Mouse (Mus musculus): ENCODE measurements around the gene Sdccag8. TPM values are rescaled to one million over a fixed set of nuclear protein-coding genes. Genes with fewer than 3 reads are reported as not detected.
A peak's percentile ranks its signal among the peaks of the same experiment; 100 is the strongest.

The Sdccag8 gene
- polyA plus RNA-seq, 1 experiment from 2014 or later = 11.5 TPM

DNA sequence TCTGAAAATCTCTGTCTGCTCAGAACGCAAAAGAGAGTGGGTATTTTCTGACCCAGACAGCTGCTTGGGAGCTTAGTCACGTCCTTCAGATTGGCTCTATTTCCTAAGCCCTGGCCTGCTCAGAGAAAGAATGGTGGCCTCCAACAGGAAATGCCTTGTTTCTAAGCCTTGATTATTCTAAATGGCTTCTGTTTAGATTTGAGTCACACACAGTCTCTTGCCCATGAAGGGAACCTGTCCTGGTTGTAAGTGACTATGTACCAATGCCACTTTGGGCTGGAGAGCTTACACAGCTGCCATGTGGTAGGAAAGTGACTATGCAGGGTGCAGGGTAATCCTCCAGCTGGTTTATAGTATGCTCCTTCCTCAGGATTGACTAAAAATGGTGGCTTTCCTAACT lies 199.9 kb downstream of the Sdccag8 start:
- no peaks in the 10 kb centered on the region for H3K9me3 ChIP-seq
- no peaks in the 10 kb centered on the region for H3K36me3 ChIP-seq
- no peak overlapping the region for H3K9ac ChIP-seq (replicated peaks)
- peak overlapping the region; percentile 45; the same call in 1 of the 2 replicates for H3K27ac ChIP-seq
- H3K4me1 ChIP-seq (replicated peaks) = peaks cover 30% of the 10 kb centered on the region
- H3K4me2 ChIP-seq = no peak overlapping the region
- no peak overlapping the region for H3K4me3 ChIP-seq (replicated peaks)
- no peaks in the 10 kb centered on the region for H3K27me3 ChIP-seq
- 59% methylated on average over 2 of the region's 2 CpGs for WGBS
- no peak for ATAC-seq (ENCODE audit: insufficient number of reproducible peaks, insufficient read depth, low FRiP score, low TSS enrichment, low read depth)

DNA sequence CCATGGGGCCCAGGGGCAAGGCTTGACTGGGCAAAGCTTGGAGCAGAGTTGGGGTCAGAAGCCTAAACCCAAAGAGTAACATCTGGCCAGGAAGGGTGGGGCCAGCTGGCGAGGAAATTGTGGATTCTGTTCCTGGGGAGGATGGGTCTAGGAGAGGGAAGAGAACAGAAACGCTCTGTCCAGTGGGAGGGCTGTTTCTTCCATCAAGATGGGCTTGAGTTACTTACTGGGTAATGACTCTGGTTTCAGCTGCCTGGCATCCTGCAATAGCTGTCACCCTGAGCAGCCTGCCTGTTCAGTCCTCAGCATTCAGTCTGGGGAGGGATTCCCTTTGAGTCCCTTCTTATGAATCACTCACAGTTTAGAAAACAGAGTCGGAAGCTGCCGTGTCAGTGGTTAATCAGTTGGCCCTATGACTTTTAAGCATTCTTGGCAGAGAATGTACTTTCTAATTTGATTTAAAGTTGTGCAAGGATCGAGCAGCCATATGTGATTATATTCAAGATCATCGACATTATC lies 200.5 kb downstream of the Sdccag8 start:
- WGBS = 77% methylated on average over 6 of the region's 6 CpGs
- Histone ChIP-seq H3K9ac (replicated peaks) (no peak overlapping the region), H3K4me3 (replicated peaks) (no peak overlapping the region), H3K27ac (peak overlapping the region; percentile 45; the same call in 1 of the 2 replicates), H3K4me2 (no peak overlapping the region), H3K36me3 (no peaks in the 10 kb centered on the region), H3K9me3 (no peaks in the 10 kb centered on the region), H3K27me3 (no peaks in the 10 kb centered on the region), H3K4me1 (replicated peaks) (peaks cover 25% of the 10 kb centered on the region)
- ATAC-seq (ENCODE audit: insufficient number of reproducible peaks, insufficient read depth, low FRiP score, low TSS enrichment, low read depth) = no peak

DNA sequence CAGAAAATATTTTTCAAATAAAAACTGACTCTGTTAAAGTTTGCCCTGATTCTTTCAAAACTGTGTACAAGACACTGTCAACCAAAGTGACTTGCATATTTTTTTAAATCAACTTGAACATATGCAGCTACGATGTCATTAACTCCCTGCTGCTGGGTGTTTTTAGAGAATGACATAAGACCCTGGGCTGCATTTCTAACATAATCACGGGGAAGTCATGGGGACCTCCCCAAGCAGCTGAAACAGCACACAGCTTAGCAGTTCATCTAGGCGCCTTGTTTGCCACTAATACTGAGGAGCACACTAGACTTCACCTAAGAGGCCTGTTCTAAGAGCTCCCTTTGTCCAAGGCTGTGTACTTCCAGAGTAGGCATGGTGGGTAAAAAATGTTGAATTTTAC lies 201.5 kb downstream of the Sdccag8 start:
- ATAC-seq (ENCODE audit: insufficient number of reproducible peaks, insufficient read depth, low FRiP score, low TSS enrichment, low read depth) = no peak

DNA sequence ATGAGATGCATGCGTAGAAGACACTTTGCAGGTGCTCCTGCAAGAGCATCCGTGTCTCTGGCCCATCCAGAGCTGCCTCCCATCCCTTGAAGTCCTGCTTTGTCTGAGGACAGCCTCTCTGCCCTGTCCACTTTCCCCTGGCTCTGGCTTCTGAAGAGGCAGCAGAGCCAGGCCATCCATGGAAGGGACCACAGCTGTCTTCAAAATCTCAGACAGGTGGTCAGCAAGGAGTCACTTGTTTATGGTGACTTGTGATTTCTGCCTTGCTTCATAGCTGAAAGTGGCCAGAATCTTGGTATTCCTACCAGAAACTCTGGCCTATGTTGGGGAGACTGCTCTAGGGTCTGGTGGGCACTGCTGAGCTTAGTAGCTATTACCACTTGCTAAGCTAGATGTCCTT lies 202.3 kb downstream of the Sdccag8 start:
- H3K27ac ChIP-seq = no peak overlapping the region
- H3K9me3 ChIP-seq = no peaks in the 10 kb centered on the region
- no peak overlapping the region for H3K9ac ChIP-seq (replicated peaks)
- H3K4me2 ChIP-seq = no peak overlapping the region
- ATAC-seq (ENCODE audit: insufficient number of reproducible peaks, insufficient read depth, low FRiP score, low TSS enrichment, low read depth) = no peak
- no peak overlapping the region for H3K4me3 ChIP-seq (replicated peaks)
- 97% methylated on average over 2 of the region's 2 CpGs for whole genome bisulfite sequencing
- H3K27me3 ChIP-seq = no peaks in the 10 kb centered on the region
- H3K36me3 ChIP-seq = no peaks in the 10 kb centered on the region
- peaks cover 11% of the 10 kb centered on the region; the same call in 1 of the 2 replicates for H3K4me1 ChIP-seq (replicated peaks)

More for the DNA sequence above, 201.5 kb downstream of the Sdccag8 start:
- no peaks in the 10 kb centered on the region for H3K36me3 ChIP-seq
- H3K27ac ChIP-seq = no peak overlapping the region
- H3K9me3 ChIP-seq = no peaks in the 10 kb centered on the region
- no peaks in the 10 kb centered on the region for H3K27me3 ChIP-seq
- no peak overlapping the region for H3K4me3 ChIP-seq (replicated peaks)
- H3K9ac ChIP-seq (replicated peaks) = no peak overlapping the region
- 61% methylated on average over 3 of the region's 3 CpGs for WGBS
- peaks cover 17% of the 10 kb centered on the region for H3K4me1 ChIP-seq (replicated peaks)
- H3K4me2 ChIP-seq = no peak overlapping the region

DNA sequence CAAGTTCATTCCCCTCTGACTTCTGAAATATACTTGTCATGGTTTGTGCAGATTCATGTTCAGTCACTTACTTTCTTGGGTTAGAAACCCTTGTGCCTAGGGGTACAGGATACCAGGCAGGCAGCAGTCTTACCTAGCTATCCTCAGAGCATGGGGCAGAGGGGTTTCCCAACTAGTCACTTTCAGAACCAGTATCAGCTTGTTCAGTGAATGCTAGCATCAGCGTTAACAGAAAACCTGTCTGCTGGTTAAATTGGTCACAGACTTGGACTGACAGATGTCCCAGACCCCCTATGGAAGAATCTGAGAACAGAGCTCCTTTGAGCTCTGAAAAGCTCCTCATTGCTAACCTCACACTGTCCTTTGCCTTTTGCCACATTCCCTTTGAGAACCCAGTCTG lies 204.3 kb downstream of the Sdccag8 start:
- no peaks in the 10 kb centered on the region for H3K9me3 ChIP-seq
- no peak overlapping the region for H3K27ac ChIP-seq
- no peak overlapping the region for H3K9ac ChIP-seq (replicated peaks)
- no peaks in the 10 kb centered on the region for H3K27me3 ChIP-seq
- peaks cover 11% of the 10 kb centered on the region; the same call in 1 of the 2 replicates for H3K4me1 ChIP-seq (replicated peaks)
- peaks cover 13% of the 10 kb centered on the region for H3K36me3 ChIP-seq
- H3K4me3 ChIP-seq (replicated peaks) = no peak overlapping the region
- ATAC-seq (ENCODE audit: insufficient number of reproducible peaks, insufficient read depth, low FRiP score, low TSS enrichment, low read depth) = no peak
- WGBS = 84% methylated on average over 1 of the region's 1 CpGs
- H3K4me2 ChIP-seq = no peak overlapping the region

DNA sequence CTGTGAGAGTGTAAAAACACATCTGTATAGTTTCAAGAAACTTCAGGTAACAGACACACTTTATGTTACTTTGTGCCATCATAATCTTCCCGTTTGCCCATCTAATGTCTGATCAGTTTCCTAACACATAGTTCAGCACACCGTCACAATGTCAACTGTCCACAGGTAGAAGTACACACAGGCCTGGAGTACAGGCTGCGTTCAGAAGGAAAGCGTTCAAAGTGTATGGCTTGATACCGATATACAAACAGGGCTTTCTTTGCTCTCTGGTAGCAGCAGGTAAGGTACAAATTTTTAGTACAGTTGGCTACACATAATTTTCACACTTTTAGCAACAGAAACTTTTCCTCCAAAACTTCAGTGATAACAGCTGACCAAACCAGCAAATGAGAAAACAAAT lies 205.2 kb downstream of the Sdccag8 start:
- 93% methylated on average over 5 of the region's 5 CpGs for WGBS
- ATAC-seq (ENCODE audit: insufficient number of reproducible peaks, insufficient read depth, low FRiP score, low TSS enrichment, low read depth) = no peak
- Histone ChIP-seq H3K9ac (replicated peaks) (no peak overlapping the region), H3K27ac (no peak overlapping the region), H3K9me3 (no peaks in the 10 kb centered on the region), H3K27me3 (no peaks in the 10 kb centered on the region), H3K4me1 (replicated peaks) (peaks cover 6% of the 10 kb centered on the region; the same call in 1 of the 2 replicates), H3K36me3 (peaks cover 21% of the 10 kb centered on the region), H3K4me3 (replicated peaks) (no peak overlapping the region), H3K4me2 (no peak overlapping the region)

DNA sequence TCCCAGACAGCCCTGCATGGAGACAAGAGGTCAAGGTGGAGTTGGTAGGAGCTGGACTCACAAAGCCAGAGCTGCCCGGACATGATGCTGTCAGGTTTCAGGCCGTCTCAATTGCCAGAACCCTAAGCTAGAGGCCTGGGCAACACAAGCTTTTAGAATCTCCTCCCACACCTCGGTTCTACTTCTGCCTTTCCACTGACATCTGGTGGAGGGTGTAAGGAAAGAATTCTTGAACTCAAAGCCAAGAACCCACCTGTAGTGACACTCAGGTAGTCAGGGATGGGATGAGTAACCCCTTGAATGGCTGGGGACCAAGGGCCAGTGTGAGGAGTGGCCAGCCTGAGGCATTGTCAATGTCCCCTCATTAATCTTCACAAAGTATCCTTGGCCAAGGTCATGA lies 208.3 kb downstream of the Sdccag8 start:
- no peaks in the 10 kb centered on the region for H3K4me1 ChIP-seq (replicated peaks)
- no peak overlapping the region for H3K4me2 ChIP-seq
- no peaks in the 10 kb centered on the region for H3K9me3 ChIP-seq
- no peak overlapping the region for H3K9ac ChIP-seq (replicated peaks)
- whole genome bisulfite sequencing = 67% methylated on average over 3 of the region's 3 CpGs
- H3K36me3 ChIP-seq = peaks cover 33% of the 10 kb centered on the region
- no peaks in the 10 kb centered on the region for H3K27me3 ChIP-seq
- no peak for ATAC-seq (ENCODE audit: insufficient number of reproducible peaks, insufficient read depth, low FRiP score, low TSS enrichment, low read depth)
- H3K27ac ChIP-seq = no peak overlapping the region
- H3K4me3 ChIP-seq (replicated peaks) = no peak overlapping the region

DNA sequence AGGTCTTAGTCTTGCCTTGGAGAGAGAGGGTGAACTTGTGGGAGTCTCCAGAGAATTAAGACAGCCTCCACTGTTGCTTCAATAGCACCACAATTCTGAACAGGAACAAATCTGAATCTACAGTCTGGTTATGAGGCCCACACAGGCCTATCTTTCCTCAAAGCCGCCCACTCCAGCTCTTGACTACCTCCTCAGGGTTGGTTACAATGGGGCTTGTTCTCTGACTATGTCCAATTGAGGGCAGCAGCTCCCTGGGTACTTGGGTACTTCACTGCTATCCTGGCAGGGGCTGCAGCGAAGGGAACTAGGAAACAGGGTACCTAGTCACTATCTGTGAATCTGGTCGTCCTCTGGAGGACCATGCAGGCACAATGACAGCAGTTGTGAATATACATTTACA lies 213.2 kb downstream of the Sdccag8 start:
- WGBS = 83% methylated on average over 3 of the region's 3 CpGs
- Histone ChIP-seq H3K4me3 (replicated peaks) (no peak overlapping the region), H3K27ac (no peak overlapping the region), H3K9me3 (no peaks in the 10 kb centered on the region), H3K36me3 (peaks cover 35% of the 10 kb centered on the region), H3K9ac (replicated peaks) (no peak overlapping the region), H3K27me3 (no peaks in the 10 kb centered on the region), H3K4me1 (replicated peaks) (no peaks in the 10 kb centered on the region), H3K4me2 (no peak overlapping the region)
- ATAC-seq (ENCODE audit: insufficient number of reproducible peaks, insufficient read depth, low FRiP score, low TSS enrichment, low read depth) = no peak

DNA sequence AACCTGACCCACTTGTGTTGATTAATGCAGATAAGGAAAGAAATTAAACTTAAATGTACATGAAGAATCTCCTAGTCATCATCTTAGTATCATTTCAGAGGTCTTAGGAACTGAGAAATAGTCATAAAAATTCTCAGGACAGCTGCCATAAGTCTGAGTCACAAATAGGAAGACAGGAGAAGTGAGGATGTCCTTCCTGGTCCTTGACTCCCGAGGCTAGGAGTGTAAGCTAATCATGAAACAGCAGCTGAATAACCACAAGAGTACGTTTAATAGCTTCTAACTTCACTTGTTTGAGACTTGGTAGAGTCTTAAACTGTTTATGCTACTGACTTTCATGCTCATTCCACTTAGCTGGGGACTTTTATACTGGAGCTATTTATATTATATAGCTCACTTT lies 214.6 kb downstream of the Sdccag8 start:
- ATAC-seq (ENCODE audit: insufficient number of reproducible peaks, insufficient read depth, low FRiP score, low TSS enrichment, low read depth) = no peak
- Histone ChIP-seq H3K9ac (replicated peaks) (no peak overlapping the region), H3K36me3 (peaks cover 24% of the 10 kb centered on the region), H3K4me2 (no peak overlapping the region), H3K9me3 (no peaks in the 10 kb centered on the region), H3K4me1 (replicated peaks) (no peaks in the 10 kb centered on the region), H3K27ac (no peak overlapping the region), H3K4me3 (replicated peaks) (no peak overlapping the region), H3K27me3 (no peaks in the 10 kb centered on the region)
- WGBS = 81% methylated on average over 2 of the region's 2 CpGs

DNA sequence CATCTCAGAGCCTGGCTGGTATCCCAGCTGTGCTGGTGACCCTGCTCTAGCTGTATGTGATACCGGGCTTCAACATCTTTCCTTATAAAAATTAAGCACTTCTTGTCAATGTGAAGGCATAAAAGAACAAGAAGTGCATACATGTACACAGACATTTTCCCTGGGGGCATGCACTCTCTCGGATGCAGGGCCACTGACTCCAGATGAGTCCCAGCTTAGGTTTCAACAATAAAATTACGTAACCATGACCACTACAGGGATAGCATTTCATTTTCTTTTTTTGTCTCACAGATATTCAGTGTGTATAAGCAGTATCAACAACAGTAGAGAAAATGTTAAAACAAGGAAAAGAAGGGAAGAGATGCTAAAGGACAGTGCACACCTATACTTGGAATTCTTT lies 216.2 kb downstream of the Sdccag8 start:
- peaks cover 17% of the 10 kb centered on the region for H3K36me3 ChIP-seq
- H3K9ac ChIP-seq (replicated peaks) = no peak overlapping the region
- ATAC-seq (ENCODE audit: insufficient number of reproducible peaks, insufficient read depth, low FRiP score, low TSS enrichment, low read depth) = no peak
- no peaks in the 10 kb centered on the region for H3K4me1 ChIP-seq (replicated peaks)
- no peaks in the 10 kb centered on the region for H3K27me3 ChIP-seq
- no peak overlapping the region for H3K4me3 ChIP-seq (replicated peaks)
- WGBS = 70% methylated on average over 3 of the region's 3 CpGs
- no peak overlapping the region for H3K4me2 ChIP-seq
- no peak overlapping the region for H3K27ac ChIP-seq
- no peaks in the 10 kb centered on the region for H3K9me3 ChIP-seq

DNA sequence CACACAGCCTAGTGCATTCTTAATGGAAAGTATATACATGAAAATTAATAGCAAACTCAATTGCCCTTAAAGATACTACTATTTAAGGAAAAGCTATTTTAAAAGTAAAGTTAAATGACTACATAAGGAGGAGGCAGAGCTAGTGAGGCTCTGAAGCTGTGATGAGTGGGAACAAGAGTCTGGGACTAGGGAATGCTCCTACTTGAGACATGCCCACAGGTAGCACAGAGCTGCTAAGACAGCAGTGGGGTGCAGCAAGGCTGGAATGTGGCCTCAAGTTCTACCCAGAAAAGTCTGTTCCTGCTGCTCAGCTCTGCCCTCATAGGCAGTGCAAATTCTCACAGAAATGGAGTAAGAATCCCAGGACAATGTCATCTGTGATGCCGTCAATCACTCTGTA lies 216.7 kb downstream of the Sdccag8 start:
- Histone ChIP-seq H3K36me3 (peaks cover 16% of the 10 kb centered on the region), H3K27ac (no peak overlapping the region), H3K27me3 (no peaks in the 10 kb centered on the region), H3K9ac (replicated peaks) (no peak overlapping the region), H3K9me3 (no peaks in the 10 kb centered on the region), H3K4me3 (replicated peaks) (no peak overlapping the region), H3K4me2 (no peak overlapping the region), H3K4me1 (replicated peaks) (no peaks in the 10 kb centered on the region)
- 100% methylated on average over 1 of the region's 1 CpGs for WGBS
- no peak for ATAC-seq (ENCODE audit: insufficient number of reproducible peaks, insufficient read depth, low FRiP score, low TSS enrichment, low read depth)

DNA sequence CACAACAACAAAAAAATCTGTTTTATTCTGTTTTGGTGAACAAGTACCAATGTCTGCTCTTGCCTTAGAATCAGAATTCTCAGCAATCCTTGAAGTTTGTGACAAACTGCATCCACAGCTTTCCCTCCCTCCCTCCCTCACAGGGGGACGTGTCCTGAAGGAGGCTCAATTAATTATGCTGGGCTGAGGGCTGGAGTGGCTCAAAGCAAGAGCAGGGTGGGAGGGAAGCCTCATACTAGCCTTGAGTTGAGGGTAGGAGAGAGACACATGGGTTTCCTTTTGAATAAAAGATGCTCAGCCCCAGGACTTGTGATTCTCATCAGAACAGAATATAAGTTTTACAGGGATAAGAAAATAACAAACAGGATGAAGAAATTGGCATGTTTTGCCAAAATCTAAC lies 217.8 kb downstream of the Sdccag8 start:
- Histone ChIP-seq H3K9me3 (no peaks in the 10 kb centered on the region), H3K27ac (no peak overlapping the region), H3K4me2 (no peak overlapping the region), H3K4me1 (replicated peaks) (no peaks in the 10 kb centered on the region), H3K36me3 (peaks cover 12% of the 10 kb centered on the region), H3K27me3 (no peaks in the 10 kb centered on the region), H3K9ac (replicated peaks) (no peak overlapping the region), H3K4me3 (replicated peaks) (no peak overlapping the region)
- no peak for ATAC-seq (ENCODE audit: insufficient number of reproducible peaks, insufficient read depth, low FRiP score, low TSS enrichment, low read depth)
- 0% methylated on average over 1 of the region's 1 CpGs for WGBS

All from limb, embryonic 12.5 days (tissue).